Mouse (Mus musculus) neural tube, embryonic 10.5 days (tissue): ENCODE measurements around the gene Gm16181.
"Not testable (repeated sequence)": the region's sequence is repeated elsewhere in the genome, so short reads cannot be mapped to it uniquely, and the experiment has no call there.

Experiments used
- DNase-seq: peaks from one replicate; pipeline ENCODE4 v3.0.0-alpha.2; 2017; ENCODE audit warnings: low spot score; ENCODE audit errors: extremely low spot score

Gm16181 gene

DNA sequence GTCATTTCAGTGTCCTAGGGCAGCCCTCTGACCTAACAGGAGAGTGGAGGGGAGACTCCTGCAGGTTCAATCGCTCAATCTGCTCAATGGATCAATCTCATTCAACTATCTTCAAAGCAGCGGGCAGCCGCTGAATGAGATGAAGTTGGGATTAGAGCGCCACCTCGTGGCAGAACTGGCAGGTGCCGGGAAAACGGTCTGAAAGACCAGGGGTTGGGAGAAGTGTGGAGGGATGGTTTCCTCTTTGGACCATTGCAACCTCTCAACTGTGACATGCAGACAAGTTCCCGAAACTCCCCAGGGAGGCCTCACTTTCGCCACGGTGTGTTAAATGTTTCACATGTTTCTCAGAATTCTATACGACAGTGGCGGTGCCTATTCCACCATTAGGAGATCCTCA is 11.4 kb downstream of the Gm16181 start:
- peak; percentile 88 for DNase-seq

DNA sequence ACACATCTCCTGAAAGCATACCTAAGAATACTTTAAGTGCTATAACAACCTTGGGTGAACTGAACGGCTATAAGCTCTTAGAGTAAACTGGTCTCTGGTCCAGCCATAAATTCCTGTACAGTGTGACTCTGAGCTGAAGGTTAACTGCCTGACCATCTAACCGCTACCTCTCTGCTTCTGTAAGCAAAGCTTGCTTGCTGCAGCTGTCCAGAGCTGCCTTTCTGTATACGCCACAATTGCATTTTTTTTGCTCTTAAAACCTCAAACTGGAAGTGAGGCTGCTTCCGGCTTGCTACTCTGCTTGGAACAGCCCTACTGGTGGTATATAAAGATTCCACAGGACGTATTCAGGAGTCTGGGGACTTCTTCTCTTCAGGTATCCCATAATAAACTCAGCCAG is 12.0 kb downstream of the Gm16181 start:
- no peak for DNase-seq

DNA sequence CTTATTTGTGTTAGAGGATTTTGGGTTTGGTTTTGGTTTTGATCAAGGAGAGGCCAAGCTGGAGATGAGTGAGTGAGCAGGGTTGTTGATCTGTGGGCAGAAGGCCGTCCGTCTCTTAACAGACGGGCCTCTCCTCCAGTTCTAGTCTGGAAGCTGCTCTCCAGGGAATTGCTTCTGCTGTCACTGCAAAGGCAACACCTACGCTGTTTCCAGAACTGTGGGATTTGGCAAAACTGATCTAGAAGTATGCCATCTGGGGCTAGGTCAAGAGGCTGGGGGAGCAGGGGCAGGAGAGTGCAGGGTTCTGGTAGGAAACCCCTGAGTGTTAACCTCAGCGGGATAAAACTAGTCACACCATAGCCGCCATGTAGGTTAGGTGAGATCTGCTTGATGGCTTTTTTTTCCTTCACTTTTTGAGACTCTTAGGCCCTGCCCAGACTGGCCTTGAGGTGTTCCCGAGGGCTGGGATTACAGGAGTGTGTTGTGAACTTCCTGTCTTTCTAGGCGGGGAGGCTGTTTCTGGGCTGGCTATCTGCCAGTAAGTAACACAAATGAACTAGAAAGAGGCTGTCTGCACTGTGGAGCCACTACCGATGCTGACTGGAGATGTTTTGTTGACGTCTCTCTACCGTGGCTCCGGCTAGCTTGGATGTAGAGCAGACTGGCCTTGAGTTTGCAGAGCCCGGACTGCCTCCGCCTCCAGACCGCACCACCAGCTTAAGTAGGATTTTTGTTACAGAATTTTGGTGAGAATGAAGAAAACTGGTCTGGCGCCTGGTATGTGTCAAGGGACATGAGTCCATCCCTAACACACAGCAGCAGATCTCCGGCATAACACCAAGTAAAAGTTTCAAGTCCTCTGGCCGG is 12.7 kb downstream of the Gm16181 start, which contains the start of gene Atp6v1g2:
Atp6v1g2 (plus strand) TSS at position 547 of the 867 bp plus-strand sequence.
- no peak for DNase-seq

DNA sequence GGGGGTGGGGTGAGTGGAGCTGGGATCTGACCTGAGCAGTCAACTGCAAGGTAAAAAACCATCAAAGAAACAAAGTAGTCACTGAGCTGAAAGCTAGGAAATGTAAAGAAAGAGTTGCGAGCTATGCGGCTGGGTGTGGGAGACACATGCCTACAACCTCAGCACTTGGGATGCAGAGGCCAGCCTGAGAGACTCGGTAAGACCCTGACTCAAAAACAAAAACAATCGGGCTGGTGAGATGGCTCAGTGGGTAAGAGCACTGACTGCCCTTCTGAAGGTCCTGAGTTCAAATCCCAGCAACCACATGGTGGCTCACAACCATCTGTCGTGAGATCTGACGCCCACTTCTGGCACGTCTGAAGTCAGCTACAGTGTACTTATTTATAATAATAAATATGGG is 13.5 kb downstream of the Gm16181 start:
- not testable (repeated sequence) for DNase-seq

DNA sequence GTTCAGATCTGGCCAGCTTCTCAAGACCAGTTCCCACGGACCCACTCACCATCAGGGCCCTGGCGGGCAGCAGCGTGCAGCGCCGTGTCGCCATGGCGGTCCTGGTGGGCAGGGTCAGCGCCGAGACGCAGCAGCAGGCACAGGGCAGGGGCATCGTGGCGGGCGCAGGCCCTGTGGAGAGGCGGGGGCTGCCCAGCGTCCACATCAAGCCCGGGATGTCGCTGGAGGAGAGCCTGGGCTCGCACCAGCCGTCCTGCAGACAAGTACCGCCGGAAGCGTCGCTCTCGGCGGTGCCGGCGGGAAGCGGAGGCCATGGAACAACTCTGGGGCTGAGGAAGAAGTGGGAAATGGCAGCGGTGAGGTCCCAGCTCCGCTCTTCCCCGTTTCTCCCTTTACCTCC is 14.3 kb downstream of the Gm16181 start:
- peak; percentile 71 for DNase-seq

DNA sequence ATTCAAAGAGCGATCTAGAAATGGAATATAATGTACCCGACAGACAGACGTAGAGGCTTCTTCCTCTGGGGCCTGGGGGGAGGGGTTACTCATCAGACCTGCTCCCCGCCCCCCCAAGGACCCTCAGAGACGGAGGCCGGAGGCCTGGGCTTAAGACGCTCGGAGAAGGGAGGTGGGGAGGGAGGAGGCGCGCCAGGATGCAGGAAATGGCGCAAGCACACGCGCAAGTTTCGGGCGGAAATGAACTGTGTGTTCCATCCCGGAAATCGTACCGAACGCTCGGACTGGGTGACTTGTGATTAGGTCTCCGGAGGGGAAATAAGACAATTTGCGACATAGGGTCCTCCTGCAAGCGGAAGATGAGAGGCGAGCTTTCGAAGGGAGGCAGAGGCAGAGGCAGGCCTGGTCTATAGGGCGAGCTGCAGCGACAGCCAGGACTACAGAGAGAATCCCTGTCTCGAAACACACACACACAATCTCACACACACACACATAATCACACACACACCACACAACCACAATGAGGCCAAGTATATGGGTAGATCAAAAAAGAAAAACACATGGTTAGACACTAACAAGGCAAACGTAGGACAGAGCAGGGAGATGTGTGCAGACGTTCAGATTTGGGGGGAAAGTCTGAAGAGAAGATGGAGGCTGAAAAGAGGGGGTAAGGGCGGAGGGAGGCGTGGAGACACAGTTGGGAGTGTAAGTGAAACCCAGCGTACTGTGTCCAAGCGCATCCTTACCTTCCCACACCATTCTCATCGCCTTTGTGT is 15.2 kb downstream of the Gm16181 start, which contains the start of gene Nfkbil1:
Nfkbil1 (minus strand) TSS at position 179 of the 776 bp plus-strand sequence.
- DNase-seq = peak; percentile 84

DNA sequence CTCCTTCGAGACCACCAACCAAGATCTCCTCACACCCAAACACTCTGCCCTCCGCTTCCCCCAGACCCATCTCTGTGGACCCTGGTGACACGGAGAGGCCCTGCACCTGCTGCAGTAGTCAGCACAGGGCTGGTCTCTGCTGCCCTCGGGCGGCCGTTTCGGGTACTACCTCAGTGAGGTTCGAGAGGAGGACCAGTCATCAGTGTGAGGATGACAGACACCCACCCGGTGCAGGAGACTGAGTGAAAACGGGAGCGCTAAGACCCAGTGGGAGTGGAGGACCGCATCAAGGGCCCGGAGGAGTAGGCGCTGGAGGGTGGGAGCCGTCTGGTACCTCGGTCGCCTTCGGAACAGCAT is 15.7 kb downstream of the Gm16181 start:
- DNase-seq = peak; percentile 100

DNA sequence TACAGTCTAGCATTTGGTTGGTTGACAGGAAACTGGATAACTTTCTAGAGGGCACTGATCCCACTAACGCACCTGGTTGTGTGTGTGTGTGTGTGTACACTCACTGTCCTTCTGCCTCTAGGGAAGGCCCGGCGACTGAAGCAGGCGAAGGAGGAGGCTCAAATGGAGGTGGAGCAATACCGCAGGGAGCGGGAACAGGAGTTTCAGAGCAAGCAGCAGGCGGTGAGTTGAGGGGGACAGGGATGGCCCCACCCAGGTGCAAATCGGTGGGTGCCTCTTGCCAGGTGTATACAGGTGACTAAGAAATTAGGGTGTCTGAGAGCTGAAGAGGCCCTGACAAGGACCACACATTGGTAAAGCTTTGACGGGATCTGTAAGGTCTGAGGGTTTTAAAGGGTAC is 16.4 kb downstream of the Gm16181 start:
- DNase-seq = no peak

DNA sequence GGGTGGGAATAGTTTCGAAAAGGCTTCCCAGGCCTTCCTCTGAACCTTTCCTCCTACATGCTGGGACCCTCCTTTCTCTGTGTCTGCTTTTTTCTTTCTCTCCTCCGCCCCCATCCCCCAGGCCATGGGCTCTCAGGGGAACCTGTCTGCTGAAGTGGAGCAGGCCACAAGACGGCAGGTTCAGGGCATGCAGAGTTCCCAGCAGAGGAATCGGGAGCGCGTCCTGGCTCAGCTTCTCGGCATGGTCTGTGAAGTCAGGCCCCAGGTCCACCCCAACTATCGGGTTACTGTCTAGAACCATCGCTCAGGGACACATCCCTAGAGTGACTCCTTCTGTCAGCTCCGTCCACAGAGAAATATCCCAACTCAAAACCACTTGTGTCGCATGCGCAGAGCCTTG is 16.9 kb downstream of the Gm16181 start:
- DNase-seq = no peak

DNA sequence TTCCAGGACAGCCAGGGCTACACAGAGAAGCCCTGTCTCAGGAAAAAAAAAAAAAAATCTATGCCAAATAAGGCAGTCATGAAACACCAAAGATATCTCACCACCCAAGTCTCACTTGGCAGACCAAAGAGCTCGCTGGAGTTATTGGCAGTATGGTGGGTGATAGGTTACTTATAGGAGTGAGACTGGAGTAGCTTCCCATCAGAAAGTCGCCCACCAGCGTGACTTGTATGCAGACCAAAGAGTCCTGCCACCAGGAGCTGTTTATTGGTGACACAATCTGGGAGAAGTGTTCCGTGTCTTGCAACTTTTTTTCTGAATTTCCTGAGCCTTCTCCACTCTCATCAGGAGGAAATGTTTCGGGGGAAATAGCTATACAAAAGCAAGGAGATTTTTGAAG is 19.1 kb downstream of the Gm16181 start:
- no peak for DNase-seq

DNA sequence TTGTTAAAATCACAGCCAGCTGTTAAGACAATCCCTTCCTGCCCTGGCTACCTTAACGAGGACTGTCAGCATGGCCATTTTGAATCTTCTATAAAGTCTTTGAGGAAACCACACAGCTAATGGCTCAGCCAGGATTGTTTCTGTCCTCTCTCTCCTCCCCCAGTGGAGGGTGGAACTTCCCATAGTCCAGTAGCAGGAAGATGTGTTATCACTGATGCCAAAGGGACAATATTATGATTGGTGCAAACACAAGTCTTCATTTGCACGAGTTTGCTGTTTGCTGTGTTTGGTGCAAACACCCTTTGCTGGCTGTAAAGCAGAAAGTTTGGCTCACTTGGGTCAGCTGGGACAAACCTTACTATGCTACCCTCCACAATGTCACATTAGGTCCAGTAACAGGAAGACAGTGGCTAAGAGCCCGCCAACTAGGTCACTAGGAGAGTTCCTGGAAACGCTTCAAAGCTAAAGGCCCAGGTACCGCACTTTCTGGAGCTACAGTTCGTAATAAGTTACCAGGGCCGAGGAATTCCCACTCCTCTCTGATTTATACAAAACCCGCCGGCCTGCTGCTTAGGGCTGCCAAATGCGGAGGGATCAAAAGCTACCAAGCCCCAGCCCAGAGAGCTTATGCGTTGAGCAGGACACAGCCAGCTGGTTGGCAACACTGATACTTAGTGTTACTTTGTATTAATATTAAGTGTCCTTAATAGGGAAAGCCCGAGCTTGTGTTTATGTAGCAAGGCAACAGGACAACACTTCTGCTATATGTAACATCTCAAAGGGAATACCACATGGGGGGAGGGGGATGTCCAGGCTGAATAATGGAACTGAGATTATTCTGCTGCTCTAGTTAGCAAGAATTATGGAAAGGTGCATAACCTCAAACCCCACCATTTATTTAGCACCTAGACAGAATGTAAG is 20.0 kb downstream of the Gm16181 start:
- DNase-seq = no peak

DNA sequence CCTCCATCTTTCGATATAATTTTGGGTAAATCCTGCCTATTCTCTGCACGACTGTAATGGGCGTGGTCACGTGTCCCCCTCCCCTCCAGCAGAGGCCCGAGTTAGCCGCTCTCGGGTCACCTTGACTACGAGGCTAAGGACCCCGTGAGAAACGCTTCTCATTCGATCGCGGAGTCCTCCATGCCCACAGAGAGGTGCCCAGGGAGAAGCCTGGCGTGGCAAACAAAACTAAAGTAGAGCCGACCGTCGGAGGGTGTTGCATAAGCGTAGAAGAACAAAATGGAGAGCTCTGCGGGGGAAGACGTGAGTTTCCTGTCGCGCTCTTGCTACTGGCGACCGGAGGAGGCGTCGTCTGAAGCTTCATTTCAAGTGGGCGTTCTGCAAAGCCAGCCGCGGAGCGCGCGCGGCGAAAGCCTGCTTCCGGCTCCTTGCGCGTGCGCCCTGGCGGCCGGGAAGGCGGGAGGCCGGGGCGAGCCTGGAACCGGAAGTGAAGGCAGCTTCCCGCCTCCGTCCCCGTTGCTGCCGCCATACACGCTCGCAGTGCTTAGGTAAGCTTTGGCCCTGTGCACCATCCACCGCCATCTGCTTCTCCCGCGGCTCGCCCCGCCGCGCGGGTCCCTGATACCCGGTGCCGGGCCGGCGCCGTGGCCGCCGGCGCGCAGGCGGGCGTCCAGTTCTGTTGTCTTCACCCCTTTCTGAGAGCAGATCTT is 20.8 kb downstream of the Gm16181 start, which contains the start of gene Ddx39b:
Ddx39b (plus strand) TSS at position 442 of the 710 bp plus-strand sequence.
- DNase-seq = peak; percentile 96

DNA sequence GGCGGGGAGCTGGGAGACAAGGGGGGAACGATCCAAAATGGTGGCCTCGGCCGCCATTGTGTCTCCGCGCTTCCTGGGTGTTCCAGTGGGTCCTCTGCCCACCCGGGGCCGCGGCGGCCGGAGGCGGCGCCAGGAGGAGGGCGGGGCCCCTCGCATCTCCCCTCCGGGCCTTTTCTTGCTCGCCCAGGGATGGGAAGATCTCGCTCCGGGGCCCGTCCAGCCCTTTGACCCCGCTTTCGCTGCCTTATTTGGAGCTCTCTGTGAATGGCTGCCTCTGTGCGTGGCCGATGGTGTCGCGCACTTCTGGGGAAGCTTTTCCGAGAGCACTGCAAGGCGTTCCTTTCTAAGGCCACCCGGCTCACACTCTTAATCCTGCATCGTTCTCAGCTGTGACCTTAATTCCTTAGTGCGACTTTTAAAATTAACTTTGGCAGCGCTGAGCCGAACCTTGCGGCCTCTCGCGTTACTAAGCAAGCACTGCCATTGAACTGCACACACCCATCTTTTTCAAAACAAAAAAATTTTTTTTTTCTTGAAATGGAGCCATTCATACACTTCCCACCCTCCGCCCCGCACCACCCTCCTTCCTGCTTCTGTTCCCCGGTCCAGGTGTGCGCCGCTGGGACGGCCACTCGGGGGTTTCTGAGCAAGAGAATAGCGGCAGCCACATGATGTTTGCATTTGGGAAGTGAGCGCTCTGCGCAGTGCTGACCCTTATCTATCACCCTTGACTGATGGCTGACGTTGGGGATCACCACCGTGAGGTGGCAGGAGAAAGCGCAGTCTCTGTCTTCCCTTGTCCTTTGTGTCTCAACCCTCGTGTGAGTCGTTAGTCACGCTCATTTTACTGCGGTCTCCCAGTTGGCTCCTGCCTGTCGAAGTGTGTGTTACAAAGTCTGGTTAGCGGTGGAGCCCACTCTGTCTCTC is 21.6 kb downstream of the Gm16181 start:
- peak; percentile 77 for DNase-seq

DNA sequence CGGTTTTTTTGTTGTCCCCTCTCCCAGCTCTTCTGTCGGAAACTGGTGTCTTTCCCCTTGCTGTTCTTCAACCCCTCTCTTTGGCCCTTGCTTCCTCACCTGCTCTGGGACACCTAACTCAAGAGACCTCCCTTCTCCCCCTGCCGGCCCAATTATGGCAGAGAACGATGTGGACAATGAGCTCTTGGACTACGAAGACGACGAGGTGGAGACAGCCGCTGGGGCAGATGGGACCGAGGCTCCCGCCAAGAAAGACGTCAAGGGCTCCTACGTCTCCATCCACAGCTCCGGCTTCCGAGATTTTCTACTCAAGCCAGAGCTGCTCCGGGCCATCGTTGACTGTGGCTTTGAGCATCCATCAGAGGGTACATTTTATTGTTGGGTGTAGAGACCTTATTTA is 22.5 kb downstream of the Gm16181 start:
- peak; percentile 57 for DNase-seq

DNA sequence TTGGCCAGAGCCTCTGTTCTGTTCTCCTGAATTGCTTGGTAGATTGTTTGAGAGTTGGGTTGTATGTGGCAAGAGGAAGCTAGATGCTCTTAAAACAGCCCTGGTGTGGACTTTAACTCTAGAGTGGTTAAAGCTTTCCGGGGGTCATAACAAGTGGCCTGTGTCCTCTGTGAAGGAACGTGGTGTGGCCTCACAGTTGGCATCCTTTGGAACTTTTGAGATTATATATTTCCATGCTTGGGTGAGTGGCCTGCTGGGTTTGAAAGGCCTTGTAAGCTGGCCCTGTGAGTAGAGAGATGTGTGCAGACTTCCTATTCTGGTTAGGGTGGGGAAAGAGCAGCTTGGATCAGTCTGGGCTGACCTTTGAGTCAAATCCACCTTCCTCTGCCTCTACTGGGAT is 24.4 kb downstream of the Gm16181 start:
- no peak for DNase-seq

DNA sequence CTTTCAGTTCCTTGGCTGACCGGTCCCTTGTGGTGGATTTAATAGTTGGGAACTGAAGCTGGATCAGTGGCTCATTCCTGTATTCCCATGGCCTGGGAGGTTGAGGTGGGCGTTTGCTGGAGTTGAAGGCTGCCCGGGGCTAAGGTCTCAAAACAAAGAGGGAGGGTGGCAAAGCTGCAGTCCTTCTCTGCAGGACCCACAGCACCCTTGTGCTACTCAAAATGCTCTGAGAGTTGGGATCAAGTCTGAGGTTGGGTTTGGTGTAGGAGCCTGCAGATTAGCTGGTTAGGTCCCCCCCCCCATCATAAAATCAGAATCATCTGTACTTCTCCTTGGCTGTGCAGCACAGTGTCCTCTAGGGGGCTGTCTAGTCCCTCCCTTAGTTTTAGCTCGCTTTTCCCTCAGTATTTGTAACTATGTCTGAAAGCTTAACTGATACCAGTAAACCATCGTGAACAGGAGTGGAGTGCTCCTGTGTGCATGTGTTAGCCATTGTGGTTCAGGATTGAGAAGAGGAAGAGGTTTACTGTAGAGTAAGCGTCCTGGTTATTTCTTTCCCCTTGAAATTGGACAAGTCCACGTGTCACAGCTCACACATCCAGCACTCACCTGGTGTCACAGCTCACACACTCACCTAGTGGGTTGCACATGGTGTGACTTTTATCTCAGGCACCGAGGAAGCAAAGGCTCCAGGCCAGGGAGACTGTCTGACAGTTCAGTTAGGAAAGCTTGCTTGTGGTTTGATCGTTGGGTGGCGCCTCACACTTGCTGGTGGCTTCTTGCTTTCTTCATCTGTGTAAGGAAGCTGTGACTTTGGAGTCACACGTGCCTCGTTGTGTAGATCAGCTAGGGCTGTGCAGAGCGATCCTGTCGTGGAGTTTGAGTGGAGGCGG is 25.3 kb downstream of the Gm16181 start:
- DNase-seq = no peak

DNA sequence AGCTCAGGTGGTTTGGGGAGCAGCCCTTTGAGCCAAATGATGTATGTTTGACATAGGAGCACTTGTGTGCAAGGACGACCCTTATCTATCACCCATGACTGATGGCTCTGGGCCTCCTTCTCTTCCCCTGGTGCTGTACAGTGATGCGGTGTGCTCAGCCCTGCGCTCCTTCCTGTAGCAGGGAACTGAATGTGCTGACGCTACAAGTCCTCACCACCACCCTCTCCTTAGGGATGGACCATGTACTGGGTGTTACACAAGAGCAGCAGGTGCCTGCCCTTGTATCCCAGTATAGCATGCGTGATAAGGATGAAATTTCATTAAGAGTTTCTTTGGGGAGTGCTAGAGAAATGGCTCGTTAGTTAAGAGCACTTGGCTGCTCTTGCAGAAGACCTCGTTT is 26.5 kb downstream of the Gm16181 start:
- DNase-seq = no peak

DNA sequence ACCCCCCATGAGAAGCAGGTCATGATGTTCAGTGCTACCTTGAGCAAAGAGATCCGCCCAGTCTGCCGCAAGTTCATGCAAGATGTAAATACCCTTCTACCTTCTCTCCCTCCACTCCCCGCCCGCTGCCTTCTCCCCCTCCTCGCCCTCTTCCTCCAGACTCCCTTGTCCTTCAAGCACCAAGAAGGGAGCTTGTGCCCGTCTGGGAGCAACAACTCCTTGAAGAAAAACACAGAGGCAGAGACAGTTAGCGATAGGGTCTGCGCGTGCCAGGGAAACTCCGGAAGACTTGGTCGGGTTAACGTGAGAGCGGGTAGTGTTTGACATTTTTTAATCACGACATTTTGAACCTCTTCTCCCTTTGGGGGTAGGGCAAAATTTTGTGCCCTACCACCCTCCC is 28.4 kb downstream of the Gm16181 start:
- DNase-seq = no peak
